Mouse (Mus musculus): ENCODE measurements at regions not wholly inside any gene's neighbourhood (a gene's known extent, or its start where the extent isn't known, plus 50 kb on each side); places are given as distances from the start of the nearest gene placed in this dataset.

DNA sequence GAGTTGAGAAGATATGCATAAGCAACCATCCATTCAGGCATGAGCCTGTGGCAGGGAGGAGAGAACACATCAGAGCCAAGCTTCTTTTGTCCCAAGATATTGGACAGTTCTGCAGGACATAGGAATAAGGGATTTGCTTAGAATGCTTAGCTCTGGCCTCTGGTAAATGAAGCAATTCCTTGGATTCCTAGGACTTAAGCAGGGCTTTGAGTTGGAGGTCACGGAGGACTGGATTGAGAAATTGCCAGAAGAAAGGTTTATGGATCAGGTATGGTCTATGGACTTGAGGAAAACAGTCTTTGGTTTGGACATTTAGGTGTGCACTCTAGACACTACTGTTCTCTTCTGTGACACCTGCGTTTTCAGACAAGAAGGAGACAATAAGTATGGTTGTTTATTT is 338.4 kb downstream of the Epha4 start:
- DNase-seq (ENCODE audit: low read depth) = no peak

DNA sequence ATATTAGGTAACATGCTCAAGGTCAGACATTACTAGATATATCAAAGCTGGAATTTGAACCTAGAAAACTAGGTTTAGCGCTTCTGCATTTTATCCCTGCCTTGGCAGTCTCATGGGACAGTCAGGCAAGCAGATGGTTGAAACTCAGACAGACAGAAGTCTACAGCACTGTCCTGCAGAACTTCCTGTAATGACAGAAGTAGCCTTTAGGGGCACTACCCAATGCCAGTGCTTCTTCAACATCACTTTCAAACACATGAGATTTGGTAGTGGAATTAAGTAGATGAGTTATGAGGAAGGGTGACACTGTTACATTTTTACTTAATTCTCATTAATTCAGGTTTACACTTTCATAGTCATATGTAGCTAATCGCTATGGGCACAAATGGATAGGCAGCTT is 330.9 kb downstream of the Epha4 start:
- no peak for DNase-seq (ENCODE audit: low read depth)

DNA sequence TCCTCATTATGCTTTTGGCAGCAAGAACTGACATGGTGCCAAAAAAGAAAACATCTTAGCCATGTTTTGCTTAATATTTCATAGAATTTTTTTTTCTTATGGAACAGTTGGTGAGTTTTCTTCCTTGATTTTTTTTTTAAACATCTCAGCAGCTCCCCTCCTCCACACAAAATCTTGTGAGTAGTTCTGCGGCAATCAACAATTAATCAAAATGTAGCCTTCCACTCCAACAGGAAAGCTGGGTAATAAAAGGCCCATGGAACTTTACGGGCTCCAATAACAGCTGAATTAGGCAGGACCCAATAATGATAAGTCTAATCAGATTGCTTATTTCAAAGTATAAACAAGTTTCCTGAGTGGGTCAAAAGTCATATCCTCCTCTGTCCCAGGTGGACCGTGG is 324.7 kb downstream of the Epha4 start:
- DNase-seq (ENCODE audit: low read depth) = no peak

DNA sequence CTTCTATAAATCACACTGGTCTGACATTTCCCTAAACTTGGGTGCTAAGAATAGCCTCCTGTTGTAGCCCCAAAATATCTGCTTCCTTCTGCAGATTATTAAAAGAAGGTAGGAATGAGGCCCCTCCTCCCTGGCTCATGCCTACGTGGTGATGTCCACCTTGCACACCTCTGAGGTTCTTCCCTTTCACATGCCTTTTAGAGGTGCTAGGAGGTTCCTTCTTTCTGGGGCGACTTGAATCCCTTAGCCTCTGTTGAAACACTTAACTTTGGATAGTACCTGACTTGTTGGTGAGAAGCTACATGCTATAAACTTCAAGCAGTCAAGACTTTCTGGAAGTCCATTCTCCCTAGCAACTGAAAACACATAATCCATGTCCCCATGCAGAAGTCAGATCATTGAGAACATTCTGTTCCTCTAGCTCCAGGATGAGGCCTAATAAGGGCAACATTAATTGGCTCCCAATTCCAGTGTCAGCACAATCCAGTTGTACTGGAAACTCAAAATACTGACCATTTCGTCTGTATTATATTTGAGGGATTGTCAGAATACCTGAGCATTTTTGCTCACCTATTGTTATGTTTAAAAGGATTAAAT is 313.5 kb downstream of the Epha4 start:
- no peak for DNase-seq (ENCODE audit: low read depth)

DNA sequence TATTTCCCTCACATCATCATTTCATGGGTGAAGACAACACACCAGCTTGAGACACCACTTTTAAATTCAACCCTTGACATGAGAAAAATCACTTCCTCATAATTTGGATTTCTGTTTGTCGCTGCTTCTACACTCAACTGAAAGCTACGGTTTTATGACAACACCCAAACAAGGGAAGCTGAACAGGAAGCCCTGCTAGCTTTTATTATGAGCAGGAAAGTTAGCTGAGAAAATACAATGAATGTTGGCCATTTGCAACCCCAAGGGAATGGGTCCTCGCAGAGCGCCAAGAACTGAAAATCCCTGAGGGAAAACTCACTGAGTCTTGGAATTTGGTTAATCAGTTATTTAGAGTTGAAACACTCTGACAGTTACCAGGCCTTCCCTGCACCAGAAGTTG is 311.9 kb downstream of the Epha4 start:
- no peak for DNase-seq (ENCODE audit: low read depth)

DNA sequence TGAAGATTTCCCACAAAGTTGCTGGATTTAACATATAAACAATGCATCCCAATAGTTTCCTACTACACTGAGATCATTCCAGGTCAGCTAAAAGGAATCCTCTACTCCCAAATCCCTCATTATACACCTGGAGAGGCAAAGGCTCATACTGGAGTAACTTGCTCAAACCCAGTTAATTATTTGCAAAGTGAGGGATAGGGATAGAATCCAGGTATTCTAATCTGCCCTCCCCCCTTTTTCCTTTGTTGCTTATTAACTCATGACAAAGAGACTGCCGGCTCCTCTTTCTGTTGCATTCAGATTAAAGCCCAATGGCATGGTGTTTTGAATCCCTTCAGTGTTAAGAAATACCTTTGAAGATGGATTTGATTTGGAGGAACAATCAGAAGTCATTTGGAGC is 308.4 kb downstream of the Epha4 start:
- DNase-seq (ENCODE audit: low read depth) = no peak

DNA sequence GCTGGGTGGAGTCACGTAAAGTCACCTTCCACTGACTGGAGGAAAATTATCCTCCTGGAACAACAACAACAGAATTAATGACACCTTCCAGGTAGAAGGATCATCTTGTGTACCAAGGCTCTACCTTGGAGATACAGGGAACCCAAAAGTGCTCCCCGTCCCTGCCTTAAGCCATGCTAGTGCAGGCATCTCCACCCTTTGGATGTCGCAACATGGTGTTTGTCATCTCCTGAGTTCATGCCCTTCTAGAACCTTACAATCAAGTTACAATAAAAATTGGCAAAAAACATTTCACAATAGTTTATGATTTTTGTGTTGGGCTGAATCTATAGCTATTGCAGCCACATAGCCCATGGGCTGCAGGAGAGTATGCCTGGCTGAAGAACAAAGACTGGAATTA is 305.5 kb downstream of the Epha4 start:
- DNase-seq (ENCODE audit: low read depth) = no peak

DNA sequence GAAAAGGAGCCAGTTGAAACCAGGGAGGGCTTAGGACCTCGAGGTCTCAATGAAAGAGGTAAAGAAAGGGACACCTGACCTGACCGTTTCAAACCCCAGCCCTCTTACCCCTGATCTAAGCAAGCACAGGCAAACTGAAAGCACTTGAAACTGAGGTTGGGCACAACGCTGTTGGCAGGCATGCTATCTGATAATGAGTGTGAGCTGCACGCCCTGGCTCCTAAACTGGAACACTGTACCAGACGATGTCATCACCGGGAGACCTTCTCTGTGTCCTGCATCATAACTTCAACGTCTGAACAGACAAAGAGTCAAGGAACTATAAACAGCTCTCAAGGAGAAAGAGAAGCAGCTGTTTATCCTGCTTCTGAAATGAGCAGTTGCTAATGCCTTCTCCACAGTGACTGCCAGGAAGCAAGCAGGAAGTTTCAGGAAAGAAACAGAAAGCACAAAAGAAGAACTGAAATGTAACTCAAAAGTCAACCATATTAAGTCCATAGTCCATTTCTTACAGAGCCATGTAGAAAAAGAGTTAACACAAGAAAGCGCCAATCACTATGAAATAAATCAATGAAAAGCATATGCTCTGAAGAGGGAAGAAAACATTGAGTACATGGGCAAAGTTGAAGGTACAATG is 301.3 kb downstream of the Epha4 start:
- DNase-seq (ENCODE audit: low read depth) = no peak

DNA sequence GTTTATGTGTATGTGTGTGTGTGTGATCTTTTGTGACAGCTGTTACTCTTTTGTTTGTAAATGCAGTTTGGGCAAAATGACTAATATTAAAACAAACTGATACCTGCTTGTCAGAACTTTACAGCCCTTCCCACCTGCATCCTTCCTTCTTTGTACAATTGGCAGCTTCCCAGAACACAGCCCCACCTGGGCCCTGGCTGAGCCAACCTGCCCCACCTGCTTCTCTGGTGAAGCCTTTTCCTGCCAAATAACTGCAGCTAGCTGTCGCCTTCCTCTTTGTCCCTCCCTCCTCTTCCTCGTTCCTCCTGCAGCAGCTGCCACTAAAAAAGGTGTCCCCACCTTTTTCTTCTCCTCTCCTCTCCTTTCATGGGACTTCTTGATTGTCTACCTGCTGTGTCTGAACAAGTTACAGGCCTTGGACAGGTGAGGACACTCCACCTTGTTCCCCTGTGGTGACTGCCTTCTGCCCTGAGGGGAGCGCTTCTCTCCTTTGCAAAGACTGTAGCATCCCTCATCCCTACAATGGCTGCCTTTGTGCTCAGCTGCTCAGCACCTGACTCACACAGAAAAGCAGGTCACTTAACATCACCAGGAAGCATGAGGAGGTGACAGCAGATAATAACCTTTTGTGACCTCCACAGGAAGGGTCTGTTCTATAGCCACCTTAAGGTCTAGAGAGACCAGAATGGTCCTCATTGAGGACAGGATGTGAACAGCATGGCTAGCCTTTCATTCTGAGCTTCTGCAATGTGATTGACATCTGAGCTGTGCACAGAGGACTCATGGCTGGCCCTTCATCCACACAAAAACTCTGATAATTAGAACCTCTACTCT is 295.2 kb downstream of the Epha4 start:
- no peak for DNase-seq (ENCODE audit: low read depth)

DNA sequence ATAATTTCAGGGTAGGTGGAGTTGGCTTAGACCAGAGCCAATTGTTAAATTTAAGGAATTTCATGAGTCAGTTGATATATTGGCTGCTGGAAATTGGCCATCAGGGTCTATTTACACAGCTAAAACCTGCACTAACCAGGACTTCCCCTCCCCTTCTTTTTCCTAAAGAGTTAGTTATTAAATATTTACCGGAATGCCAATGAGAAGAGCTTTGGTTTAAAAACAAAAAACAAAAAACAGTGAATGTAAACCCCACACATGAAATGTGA is 294.6 kb downstream of the Epha4 start:
- no peak for DNase-seq (ENCODE audit: low read depth)

DNA sequence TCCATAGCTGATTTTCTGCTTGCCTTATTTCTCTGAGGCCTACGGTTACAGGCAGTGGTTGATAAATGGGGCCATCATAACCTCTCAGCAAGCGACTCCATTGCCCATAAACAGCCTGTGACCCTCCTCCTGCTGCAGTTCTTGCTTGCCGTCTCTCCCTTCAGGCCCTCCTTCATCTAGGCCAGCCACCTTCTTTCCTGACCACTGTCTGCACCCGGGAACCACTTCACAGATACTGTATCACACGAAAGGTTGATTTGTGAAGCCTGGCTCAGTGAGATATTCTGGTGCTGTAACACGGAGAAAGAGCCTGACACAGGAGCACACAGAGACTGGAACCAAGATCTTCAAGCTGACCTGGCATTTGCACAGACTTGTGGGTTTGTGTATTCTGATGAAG is 294.1 kb downstream of the Epha4 start:
- no peak for DNase-seq (ENCODE audit: low read depth)

DNA sequence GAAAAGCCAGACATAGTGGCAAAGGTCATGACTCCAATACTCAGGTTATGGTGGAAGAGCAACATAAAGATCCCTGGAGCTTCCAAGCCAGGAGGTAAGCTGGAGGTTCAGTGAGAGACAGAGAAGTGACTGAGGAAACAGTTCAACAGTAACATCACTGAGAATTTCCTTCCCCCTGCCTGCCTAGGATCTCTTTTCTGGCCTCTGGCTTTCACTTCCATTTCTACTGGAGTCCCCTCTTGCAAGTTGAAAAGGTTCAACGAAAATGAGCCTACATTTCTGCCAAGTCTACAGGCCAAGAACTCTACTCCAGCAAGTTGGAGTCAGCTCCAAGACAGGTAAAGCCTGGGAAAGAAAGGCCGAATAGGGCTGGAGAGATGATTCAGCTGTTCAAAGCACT is 293.0 kb downstream of the Epha4 start:
- DNase-seq (ENCODE audit: low read depth) = no peak

DNA sequence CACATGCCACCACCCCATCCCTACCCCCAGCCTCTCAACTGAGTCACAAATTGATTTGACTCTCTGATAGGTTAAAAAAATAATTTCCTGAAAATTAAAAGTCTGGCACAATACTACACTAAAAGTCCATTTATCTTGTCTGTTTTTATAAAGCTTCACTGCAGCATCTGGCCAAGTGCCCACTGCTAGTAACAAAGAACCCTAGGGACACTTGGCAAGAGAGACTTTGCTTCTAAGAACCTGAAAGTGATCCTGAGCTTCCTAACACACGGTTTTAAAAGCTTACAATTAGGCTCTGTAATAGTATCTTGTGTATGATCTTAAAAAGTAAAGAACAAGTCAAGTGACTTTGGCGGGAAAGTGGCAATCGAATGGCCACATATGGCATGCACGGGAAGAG is 288.3 kb downstream of the Epha4 start:
- DNase-seq (ENCODE audit: low read depth) = no peak

DNA sequence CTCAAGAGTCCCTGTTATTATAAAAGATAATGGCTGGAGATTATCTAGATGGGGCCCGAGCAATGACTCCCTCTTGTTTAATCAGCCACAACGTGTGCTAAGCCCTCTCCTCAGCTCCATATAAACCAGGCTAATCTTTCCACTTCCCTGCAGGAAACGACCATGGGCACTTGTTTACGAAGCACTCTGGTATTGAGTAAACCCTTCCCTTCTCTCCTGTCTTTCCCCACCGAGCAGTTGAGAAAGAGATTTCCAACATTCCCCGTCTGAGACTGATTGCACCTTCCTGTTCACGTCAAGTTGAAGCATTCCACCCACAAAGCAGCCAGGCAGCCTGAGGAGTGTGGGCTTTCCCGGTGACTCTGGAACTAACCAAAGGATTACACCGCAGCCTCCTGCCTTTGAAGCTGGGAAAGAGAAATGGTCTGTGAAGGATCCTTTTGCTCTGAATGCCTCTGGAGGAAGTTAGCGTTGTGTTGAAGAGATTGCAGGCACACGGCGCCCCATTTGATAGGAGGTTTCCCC is 287.8 kb downstream of the Epha4 start:
- no peak for DNase-seq (ENCODE audit: low read depth)

DNA sequence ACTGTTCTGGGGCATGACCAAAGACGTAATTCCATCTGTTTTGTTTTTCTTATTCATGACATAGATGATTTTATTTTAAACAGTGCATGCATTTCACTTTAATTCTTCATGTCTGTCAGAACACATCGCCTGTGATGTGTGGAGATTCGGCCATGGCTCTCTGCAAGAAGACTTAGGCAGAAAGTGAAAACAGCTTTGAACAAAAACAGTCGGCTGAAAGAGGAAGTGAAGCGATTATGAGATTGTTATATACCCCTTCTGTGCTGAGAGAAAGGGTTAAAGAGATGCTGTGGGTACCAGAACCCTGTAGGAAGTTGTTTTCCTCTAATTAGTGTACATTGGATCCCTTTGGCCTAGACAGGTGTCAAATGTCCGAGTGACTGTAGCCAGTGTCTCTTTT is 287.1 kb downstream of the Epha4 start:
- no peak for DNase-seq (ENCODE audit: low read depth)

DNA sequence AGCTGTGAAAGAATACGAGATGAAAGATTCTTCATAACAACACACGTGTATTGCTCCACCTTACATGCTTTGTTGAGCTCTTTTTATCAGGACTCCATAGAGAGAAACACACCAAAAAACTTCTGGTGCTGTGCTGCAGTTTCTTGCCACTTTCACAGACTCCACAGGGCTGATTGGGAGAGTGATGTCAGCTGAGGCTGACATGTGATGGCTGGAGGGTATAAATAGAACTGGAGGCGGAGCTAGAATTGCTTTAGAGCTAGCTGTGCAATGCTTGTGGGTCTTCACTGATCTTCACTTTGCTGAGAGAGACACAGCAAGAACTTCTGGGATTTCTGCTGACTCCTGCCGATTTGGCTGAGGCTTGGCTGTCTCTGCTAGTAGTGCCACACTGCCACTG is 285.3 kb downstream of the Epha4 start:
- DNase-seq (ENCODE audit: low read depth) = no peak

DNA sequence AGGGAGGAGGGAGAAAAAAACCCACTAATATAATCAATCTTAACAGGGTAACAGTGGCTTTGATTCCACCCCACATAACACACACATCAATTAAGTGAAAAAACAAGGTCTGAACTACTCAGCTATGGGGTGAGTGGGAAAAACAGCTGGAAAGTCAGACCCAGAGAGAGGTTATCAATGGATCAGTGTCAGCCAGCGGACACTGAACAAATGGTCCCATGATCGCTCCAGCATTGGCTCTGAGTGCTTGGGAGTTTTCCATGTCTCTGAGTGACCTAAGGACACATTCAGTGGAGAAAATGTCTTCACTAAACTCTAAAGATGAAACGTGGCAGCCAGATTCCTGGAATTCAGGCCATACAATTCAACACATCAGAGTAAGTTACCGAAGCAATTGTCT is 281.9 kb downstream of the Epha4 start:
- DNase-seq (ENCODE audit: low read depth) = no peak

DNA sequence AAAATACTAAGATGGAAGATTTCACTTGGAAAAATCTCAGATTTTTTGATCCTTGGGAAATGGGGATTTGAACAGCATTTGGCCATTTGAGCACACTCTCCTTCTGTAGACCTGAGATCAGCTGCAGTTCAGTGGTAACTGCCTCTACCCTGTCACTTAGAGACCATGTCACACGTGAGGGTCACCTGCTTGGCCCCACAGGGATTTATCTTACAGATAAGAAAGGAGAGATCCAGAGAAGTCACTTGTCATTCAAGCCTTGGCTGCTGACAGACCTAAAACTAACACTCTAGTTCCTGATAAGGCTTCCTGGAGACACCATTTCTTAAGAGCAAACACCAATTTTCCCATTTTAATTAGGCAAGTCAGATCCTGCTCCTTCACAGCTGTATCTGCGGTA is 270.2 kb downstream of the Epha4 start:
- no peak for DNase-seq (ENCODE audit: low read depth)

DNA sequence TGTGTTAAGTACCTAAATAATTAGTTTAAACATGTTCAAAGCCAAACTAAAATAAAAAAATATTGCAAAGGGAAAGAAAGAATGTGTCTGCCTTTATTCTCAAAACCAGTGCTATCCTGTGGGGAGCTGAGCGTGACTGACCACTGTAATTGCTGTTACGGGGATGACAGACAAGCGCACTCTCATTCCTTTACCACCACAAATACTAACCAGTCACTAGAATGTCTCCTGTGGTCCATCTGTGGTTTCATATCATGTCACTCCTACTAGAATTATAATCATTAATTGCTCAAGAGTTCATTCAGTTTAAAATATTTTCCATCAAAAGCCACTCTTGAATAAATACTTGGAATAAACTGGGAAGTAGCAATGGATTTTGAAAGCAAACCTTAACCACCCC is 268.8 kb downstream of the Epha4 start:
- no peak for DNase-seq (ENCODE audit: low read depth)

DNA sequence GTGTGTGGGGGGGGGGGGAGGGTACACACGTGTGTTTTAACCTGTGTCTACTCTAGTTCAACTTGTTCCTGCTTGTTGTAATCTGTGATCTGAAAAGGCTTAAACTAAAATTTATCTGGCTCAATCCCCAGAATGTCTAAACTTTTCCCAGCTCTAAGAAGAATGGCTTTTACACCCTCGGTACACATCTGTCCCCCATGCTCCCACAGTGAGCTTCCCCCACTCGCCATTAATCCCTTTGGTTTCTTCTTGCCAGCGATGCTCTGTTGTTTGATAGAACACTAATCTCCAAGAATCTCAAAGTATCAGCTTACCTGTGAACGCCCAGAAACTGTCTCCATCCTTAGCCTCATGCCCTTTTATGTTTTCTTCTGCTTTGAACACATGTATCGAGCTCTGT is 260.6 kb downstream of the Epha4 start:
- DNase-seq (ENCODE audit: low read depth) = no peak

DNA sequence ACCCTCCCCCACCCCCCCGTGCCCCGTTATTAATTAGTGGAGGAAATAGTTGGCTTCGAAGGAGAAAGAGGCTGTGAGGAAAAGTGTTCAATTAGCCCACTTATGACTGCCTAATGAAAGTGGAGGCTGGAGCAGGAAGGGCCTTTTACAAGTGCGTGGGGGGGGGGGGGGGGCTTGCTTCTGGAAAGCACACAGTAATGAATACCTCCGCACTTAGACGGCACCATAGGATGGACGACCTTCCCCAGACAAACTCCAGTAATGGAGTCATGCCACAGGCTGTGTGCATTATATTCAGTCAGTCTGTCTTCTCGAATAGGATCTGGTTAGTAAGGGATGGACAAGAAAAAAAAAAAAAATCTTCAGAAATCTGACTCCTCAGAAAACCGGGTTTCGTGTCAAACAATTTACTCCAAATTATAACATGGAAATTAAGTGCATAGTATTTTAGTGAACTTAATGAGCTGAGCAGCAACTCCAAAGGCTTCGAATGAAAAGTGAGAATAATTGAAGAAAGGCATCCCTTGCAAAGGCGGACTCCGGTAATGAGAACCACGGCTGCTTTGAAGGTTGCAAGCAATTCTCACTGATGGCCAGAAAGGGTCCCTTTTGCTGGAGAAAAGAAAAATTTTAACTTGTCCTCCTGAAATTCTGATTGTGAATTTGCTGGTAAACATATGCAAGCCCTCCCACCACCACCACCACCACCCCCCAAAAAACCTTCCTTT is 258.6 kb downstream of the Epha4 start:
- no peak for DNase-seq (ENCODE audit: low read depth)

DNA sequence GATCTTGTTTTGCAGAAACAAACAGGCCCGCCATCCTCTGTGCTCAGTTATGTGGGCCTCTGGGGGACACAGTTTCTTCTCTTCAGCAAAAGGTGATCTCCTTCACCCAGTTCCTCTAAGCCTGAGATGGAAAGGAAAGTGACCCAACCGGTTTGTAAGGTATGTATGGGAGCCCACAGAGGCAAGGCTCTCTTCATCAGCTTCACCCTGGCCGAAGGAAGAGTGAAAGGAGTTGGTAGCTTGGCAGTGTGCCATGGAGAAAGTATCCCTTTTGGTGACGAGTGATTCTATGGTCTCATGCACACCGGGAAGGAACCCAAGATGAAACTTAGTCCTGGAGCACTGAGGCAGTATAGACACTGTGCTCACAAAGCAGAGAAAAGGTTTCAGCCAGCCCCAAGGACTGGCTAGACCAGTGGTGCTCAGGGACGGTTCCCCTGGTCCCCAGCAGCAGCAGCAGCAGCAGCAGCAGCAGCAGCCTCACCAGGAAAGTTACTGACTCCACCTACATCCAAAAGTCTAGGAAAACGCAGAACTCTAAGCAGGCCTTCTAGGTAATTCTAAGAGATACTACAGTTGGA is 256.1 kb downstream of the Epha4 start:
- DNase-seq (ENCODE audit: low read depth) = peak; percentile 60

Data from gonadal fat pad, adult 2 months (tissue).